Mouse (Mus musculus) left cerebral cortex, adult 18-20 months (tissue): ENCODE data around the gene Ptprn2. TPM values are rescaled to one million over a fixed set of nuclear protein-coding genes. Genes with fewer than 3 reads are reported as not detected.
"Not testable (repeated sequence)": the region's sequence is repeated elsewhere in the genome, so short reads cannot be mapped to it uniquely, and the experiment has no call there.

ENCODE experiments used
- DNase-seq, 2 experiments: peaks; one replicate each; pipeline ENCODE4 v3.0.0; 2021 to 2022; ENCODE audit warnings: low spot score in 2 of 2, mixed read lengths in 1 of 2
- total RNA-seq, 2 experiments: library from RNA; stranded (reverse); gene quantifications; 2 replicates each; pipeline ENCODE4 v1.2.3; 2021

Ptprn2 gene
- total RNA-seq, 2 experiments from 2014 or later = 307 to 332 TPM

GRCm38 (mm10) chr12:116513788-116514187 is 28.3 kb downstream of the Ptprn2 start:
- DNase-seq = not testable (repeated sequence)

DNA sequence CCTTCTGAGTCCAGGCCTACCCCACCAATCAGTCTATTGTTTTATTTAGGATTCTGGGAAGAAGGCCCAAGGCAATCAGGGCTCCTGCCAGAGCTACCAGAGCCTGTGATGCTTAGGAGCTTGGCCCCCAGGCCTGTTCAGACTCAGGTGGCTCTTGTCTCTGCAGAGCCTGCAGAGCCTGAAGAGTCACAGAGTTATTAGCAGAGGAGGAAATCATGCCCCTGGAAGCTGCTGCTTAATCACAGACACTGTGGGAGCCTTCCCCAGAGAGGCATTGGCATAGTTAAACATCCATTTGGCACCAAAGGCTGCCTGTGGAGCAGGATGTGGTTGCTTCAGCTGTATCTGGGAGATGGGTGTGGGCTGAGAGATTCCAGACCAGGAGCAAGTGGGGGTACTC is 30.3 kb downstream of the Ptprn2 start:
- DNase-seq = no peak

DNA sequence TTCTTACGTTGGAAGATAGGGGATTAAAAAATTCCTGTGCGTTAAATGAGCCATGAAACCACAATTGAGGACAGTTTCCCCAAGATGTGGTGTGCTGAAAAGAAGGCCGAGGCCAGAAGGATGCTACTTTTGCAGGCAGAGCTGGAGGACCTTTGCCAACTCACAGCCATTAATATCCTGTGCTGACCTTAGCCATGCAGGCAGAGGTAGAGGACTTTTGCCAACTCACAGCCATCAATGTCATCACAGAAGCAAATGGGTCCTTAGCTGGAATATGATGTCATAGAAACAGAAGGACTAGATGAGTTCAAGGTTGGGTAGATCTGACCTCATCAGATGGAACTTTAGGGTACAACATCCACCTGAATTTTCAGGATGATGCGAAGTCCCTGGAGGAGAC is 43.3 kb downstream of the Ptprn2 start:
- no peak for DNase-seq

GRCm38 (mm10) chr12:116533281-116533680 is 47.8 kb downstream of the Ptprn2 start:
- no peak for DNase-seq

- no peak for DNase-seq
Observed at GRCm38 (mm10) chr12:116539305-116539704, 53.8 kb downstream of the Ptprn2 start.

GRCm38 (mm10) chr12:116540608-116541007 is 55.1 kb downstream of the Ptprn2 start:
- no peak for DNase-seq

GRCm38 (mm10) chr12:116550031-116550430 is 64.5 kb downstream of the Ptprn2 start:
- DNase-seq = peak in 1 of 2 experiments; percentile 47

DNA sequence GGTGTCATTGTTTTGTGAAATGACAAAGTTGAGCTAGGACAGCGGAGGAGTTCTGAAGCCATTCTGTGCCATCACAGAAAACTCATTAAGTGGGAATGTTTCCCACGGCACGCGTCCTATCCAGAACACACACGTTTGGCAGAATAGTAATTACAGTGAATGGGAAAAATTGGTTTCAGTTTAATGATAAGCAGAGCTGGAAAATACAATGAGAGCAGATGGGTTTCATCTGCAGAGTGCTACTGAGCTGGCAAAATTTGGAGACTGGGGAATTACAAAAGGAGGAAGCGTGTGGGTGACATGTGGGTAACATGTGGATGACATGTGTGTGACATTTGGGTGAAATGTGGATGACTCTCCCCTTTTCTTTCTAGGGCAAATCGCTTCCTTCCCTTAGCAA is 66.0 kb downstream of the Ptprn2 start:
- DNase-seq = no peak

- no peak for DNase-seq
Observed at GRCm38 (mm10) chr12:116552306-116552705, 66.8 kb downstream of the Ptprn2 start.

- no peak for DNase-seq
Observed at GRCm38 (mm10) chr12:116553361-116553760, 67.8 kb downstream of the Ptprn2 start.

- peak in 1 of 2 experiments; percentile 32 for DNase-seq
Observed at GRCm38 (mm10) chr12:116555964-116556363, 70.4 kb downstream of the Ptprn2 start.

DNA sequence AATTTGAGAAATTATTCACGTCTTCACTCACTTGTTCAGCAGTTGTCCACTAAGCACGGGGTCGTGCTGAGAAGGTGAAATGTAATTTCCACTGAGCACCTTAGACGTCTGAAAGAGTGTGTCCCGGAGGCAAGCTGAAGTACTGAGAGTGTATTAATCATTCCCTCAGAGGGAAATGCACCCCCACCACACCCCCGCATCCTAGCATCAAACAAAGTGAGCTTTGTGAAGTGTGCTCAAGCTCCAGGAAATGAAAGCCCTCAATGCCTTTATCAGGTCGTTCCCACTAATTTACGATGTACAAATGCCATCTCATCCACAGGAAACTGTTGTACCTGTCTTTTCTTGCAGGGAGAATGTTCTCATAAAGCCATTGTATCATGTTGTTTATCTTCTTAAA is 78.9 kb downstream of the Ptprn2 start:
- no peak for DNase-seq

DNA sequence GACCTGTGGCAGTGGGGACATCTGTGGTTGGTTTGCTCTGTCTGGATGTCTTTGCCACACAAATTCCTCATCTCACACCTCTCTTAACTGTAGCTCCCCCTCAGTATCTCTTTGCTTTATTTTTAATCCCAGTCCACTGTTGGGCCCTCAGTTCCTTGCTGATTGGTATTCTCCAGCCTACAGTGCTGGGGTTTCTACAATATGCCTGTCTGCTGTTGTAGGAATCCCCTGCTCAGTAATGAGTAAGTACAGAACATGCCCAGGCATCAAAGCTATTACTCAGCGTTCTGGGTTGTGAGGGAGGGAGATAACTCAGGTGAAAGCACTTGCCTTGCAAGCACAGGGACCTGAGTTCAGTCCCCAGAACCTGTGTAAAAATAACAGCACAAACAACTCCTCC is 81.2 kb downstream of the Ptprn2 start:
- no peak for DNase-seq

DNA sequence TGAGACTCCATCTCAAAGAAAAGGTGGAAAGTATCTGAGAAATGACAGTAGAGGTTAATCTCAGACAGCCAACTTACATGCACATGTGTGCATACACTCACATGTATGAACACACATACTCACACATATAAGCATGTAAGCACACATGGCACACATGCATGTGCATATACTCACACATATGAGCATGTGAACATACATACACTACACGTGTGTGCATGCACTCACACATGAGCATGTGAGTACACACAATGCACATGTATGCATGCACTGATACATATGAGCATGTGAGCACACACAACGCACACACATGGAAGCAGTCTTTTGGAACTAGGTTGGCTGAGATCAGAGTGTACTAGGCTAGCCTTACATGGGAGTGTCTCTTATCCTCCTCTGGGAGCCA is 81.7 kb downstream of the Ptprn2 start:
- DNase-seq = no peak

- no peak for DNase-seq
Observed at GRCm38 (mm10) chr12:116569568-116569967, 84.0 kb downstream of the Ptprn2 start.

GRCm38 (mm10) chr12:116574102-116574501 is 88.6 kb downstream of the Ptprn2 start:
- DNase-seq = no peak

DNA sequence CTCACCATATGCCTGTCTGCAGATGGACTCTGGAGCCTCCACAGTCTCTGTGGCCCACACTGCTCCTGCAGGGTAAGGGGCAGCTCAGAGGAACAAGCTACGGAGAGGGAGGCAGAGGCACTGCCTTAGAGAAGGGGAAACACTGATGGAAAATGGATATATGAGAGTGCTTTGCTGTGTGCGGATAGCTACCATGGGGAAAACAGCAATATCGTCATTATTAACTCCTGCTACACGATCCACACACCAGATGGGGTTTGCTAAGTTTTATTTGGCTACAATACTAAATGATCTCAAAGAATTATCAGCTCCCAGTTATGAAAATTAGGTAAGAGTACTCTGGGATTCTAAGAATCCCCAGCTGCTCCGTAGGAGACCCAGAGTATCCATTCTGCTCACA is 89.2 kb downstream of the Ptprn2 start:
- no peak for DNase-seq

GRCm38 (mm10) chr12:116577917-116578316 is 92.4 kb downstream of the Ptprn2 start:
- DNase-seq = not testable (repeated sequence)

GRCm38 (mm10) chr12:116580827-116581544 is 95.5 kb downstream of the Ptprn2 start:
- no peak for DNase-seq

DNA sequence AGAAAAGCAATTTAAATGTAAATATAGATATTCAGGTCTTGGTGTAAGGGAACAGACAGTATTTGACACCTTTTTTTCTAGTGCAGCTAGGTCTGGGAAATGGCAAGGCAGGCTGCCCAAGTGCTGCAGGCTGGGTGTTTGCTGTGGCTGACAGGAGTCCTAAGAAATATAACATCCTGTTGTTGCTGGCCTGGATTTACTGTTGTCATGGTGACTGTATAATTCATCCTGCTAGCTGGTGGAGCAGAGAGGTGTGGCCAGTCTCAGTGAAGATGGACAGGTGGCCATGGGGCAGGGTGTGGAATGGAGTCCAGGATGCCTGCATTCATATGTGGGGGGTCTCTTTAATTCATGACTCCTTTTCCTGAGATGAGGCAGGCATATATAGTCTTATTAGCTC is 96.3 kb downstream of the Ptprn2 start:
- peak in 1 of 2 experiments; percentile 54 for DNase-seq

- no peak for DNase-seq
Observed at GRCm38 (mm10) chr12:116582829-116583228, 97.3 kb downstream of the Ptprn2 start.

- peak; percentile 46 to 68 for DNase-seq
Observed at GRCm38 (mm10) chr12:116585001-116585400, 99.5 kb downstream of the Ptprn2 start.

GRCm38 (mm10) chr12:116586167-116586566 is 100.6 kb downstream of the Ptprn2 start:
- no peak for DNase-seq
